Mouse (Mus musculus) brown adipose tissue, adult 24 weeks (tissue): ENCODE results near the gene Slc8b1. TPM values are rescaled to one million over a fixed set of nuclear protein-coding genes. Genes with fewer than 3 reads are reported as not detected.
A peak's percentile ranks its signal among the peaks of the same experiment; 100 is the strongest.

Source experiments
- H3K27ac ChIP-seq: fragments of 200-500 bp; replicated peaks from 2 replicates; pipeline ENCODE4 v1.5.1; 2012; ENCODE audit warnings: low read depth, mild to moderate bottlenecking, low read length
- H3K4me1 ChIP-seq: fragments of 200-500 bp; 2 replicates; pipeline ENCODE4 v1.6.1; 2012; ENCODE audit warnings: low read length, mixed read lengths; ENCODE audit not compliant: control insufficient read depth, insufficient read depth, insufficient read length
- H3K4me3 ChIP-seq: fragments of 200-500 bp; 2 replicates; pipeline ENCODE4 v1.5.1; 2012; ENCODE audit warnings: low read depth, mild to moderate bottlenecking, low read length, moderate library complexity; ENCODE audit not compliant: insufficient read depth
- polyA plus RNA-seq: library from polyadenylated mRNA; stranded (reverse); fragments of >200 nt; gene quantifications from 2 replicates; pipeline ENCODE4 v1.2.4, GENCODE M21; 2012; ENCODE audit not compliant: missing spikeins, insufficient read depth, insufficient read length

Gene Slc8b1
- polyA plus RNA-seq: 4.3 and 5.7 TPM in 2 replicates

DNA sequence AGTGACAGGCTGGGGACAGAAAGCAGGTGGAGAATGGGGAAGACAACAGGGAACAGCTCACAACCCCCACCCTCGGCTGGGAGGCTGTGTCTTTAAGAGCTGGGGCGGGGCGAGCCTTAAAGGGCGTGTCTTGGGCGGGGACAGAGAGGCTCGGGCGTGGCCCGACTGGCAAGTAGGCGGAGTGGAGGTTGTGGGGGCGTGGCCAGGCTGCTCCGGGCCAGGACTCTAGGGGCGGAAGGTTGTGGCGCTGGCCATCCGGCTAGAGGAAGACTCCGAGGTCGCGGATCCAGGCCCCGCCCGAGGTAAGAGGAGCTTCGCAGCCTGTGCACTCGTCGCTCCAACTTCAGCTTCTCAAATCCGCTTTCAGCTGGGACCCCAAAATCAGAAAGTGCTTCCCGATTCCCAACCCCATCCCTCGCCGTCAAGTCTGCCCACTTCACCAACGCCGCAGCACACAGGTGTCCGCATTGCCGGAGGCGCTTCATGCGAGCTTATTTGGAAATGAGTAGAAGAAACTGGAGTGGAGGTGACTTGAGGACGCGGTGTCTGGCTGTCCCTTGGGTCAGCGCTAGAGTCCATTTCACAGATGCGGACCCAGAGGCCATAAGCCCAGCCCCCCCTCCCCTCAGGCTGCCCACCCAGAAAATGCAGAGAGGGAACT, at the start of gene Slc8b1:
Gene Slc8b1 (plus strand): TSS at position 187 of the 661 bp plus-strand sequence.
- H3K4me1 ChIP-seq: peaks cover 32% of the 10 kb centered on the region
- H3K4me3 ChIP-seq: peak within 1 kb of the TSS; percentile 79
- H3K27ac ChIP-seq: peak within 1 kb of the TSS; percentile 82

GRCm38 (mm10) chr5:120461902-120462301, 49.1 kb upstream of the Slc8b1 start:
- Histone ChIP-seq H3K27ac (no peak overlapping the region), H3K4me3 (no peak overlapping the region), H3K4me1 (no peaks in the 10 kb centered on the region)

- no peak overlapping the region for H3K27ac ChIP-seq
- H3K4me1 ChIP-seq: no peaks in the 10 kb centered on the region
- no peak overlapping the region for H3K4me3 ChIP-seq
These were observed 46.6 kb upstream of the Slc8b1 start for GRCm38 (mm10) chr5:120464321-120464720.

DNA sequence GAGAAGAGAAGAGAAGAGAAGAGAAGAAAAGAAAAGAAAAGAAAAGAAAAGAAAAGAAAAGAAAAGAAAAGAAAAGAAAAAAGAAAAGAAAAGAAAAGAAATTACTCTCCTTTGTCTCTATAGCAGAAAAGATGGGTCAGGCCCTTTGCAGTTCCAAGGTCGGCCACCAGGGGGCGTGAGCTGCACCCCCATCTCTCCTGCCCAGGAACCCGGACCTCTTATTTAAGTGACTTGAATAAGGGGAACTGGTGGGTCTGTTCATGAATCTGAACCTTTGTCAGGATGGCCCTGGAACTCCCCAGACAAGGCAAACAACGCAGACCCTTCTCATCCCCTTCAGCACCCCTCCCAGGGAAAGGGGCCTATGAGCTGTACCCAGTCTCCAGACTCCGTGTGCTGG, 45.9 kb upstream of the Slc8b1 start:
- Histone ChIP-seq H3K4me1 (no peaks in the 10 kb centered on the region), H3K4me3 (no peak overlapping the region), H3K27ac (no peak overlapping the region)

DNA sequence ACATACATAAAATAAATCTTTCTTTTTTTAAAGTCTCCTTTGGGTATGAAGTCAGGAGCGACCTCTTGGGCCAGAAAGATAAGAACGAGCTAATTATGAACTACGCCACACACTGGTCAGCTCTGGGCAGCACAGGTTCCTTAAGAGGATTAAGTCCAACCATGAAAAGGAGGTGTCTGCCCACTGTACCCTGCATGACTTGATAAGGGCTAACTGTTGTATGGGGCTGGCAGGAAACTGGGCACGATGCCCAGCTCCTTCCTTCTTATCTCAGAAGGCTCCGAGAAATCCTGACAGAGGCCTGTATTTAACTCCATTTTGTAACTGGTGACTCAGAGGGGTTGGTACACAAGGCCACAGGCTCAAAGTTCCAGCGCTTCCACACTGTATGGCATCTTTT, 45.1 kb upstream of the Slc8b1 start:
- H3K27ac ChIP-seq: no peak overlapping the region
- no peaks in the 10 kb centered on the region for H3K4me1 ChIP-seq
- H3K4me3 ChIP-seq: no peak overlapping the region

- Histone ChIP-seq H3K4me3 (peak overlapping the region; percentile 57), H3K27ac (no peak overlapping the region)
These were observed 43.9 kb upstream of the Slc8b1 start for GRCm38 (mm10) chr5:120467026-120467425.

GRCm38 (mm10) chr5:120468336-120468735, 42.6 kb upstream of the Slc8b1 start:
- Histone ChIP-seq H3K27ac (no peak overlapping the region), H3K4me3 (no peak overlapping the region), H3K4me1 (no peaks in the 10 kb centered on the region)

More at GRCm38 (mm10) chr5:120467026-120467425, 43.9 kb upstream of the Slc8b1 start:
- H3K4me1 ChIP-seq: no peaks in the 10 kb centered on the region

DNA sequence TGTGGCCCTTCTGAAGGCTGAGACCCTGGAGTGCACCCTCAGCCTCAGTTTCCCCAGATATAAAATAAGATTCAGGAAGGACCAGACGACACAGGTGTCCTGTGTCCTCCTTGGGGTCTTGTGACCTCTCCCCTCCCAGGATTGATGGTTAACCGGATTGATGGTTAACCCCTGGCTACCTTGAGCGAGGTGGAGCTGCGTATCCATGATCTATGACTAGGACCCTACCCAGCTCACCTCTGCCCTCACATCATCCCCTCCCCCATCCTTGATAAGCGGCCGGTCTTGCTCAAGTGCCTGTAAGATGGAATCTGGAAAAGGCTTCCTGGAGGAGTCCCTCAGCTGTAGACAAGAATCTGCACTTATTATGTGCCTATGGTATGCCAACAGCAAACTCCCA, 42.1 kb upstream of the Slc8b1 start:
- Histone ChIP-seq H3K27ac (no peak overlapping the region), H3K4me3 (no peak overlapping the region), H3K4me1 (no peaks in the 10 kb centered on the region)

DNA sequence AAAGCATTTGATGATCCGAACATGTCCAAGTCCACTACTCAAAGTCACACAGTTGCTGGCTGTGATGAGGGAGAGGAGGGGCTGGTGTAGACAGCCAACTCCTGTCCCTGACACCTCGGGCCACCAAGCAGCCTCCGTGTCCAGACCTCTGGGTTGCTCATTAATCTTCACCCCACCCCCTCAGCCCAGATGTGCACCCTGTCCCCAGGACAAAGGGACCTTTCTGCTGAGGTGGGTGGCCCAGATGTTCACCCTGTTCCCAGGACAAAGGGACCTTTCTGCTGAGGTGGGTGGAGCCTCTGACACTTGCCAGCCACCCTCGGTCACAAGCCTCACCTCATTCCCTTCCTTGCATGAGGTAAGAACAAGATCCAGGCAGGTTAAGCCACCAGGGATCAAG, 39.4 kb upstream of the Slc8b1 start:
- Histone ChIP-seq H3K27ac (no peak overlapping the region), H3K4me3 (no peak overlapping the region), H3K4me1 (no peaks in the 10 kb centered on the region)

DNA sequence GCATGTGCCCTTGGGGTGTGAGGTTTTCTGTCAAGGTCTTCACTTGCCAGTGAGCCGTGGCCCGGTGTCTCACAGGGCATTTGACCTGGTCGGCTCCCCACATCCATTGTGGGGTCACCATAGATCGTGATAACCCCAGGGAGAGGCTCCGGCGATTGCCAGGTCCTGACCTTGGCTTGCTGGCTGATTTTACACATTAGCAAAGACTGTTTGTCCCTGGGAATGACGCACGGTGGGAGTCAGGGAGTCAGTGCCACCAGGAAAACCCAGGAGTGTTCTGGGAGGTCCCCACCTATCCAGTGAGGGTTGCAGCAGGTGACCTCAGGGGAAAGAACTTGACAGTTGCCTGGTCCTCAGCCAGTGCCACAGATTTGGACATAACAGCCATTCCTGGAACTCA, 38.2 kb upstream of the Slc8b1 start, which contains the start of gene Sdsl:
Gene Sdsl (minus strand): TSS at position 41 of the 400 bp plus-strand sequence.
- Histone ChIP-seq H3K27ac (no peak within 1 kb of the TSS), H3K4me1 (no peaks in the 10 kb centered on the region), H3K4me3 (no peak within 1 kb of the TSS)

- H3K4me3 ChIP-seq: no peak overlapping the region
- H3K27ac ChIP-seq: no peak overlapping the region
- no peaks in the 10 kb centered on the region for H3K4me1 ChIP-seq
These were observed 37.6 kb upstream of the Slc8b1 start for GRCm38 (mm10) chr5:120473361-120473760.

DNA sequence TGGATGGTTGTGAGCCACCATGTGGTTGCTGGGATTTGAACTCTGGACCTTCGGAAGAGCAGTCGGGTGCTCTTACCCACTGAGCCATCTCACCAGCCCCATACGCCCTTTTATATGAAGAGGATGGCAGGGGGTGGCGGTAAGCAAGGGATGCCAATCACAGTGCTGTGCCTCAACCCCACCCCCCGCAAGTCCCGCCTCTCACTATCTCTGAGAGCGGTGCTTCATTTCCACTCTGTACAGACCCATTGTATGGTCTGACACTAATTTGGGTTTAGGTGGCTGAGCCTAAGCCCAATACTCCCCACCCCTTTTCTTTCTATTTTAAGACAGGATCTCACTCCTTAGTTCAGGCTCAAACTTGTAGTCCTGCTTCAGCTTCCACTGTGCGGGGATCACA, 35.1 kb upstream of the Slc8b1 start:
- Histone ChIP-seq H3K27ac (no peak overlapping the region), H3K4me3 (no peak overlapping the region), H3K4me1 (no peaks in the 10 kb centered on the region)

DNA sequence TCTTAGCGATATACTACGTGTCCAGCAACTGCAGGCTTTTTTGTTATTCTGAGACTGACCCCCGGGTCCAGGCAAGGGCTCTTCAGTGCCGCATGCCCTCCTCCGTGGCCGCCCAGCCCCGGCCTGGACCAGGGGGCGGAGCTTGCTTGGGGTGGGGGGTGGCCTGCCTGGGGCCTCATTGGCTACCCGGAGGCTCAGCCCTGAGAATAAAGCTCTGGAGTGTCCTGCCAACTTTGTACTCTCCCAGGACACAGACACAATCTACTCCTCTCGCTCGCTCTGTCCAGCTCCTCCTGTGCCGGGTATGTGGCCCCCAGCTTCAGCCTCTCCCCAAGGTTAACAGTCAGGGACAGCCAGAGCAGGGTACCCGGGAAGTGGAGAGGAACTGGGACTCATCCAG, 34.7 kb upstream of the Slc8b1 start, which contains the start of gene Sds:
Gene Sds (plus strand): TSS at position 231 of the 400 bp plus-strand sequence.
- H3K27ac ChIP-seq: no peak within 1 kb of the TSS
- no peaks in the 10 kb centered on the region for H3K4me1 ChIP-seq
- no peak within 1 kb of the TSS for H3K4me3 ChIP-seq

- H3K4me3 ChIP-seq: no peak overlapping the region
- H3K4me1 ChIP-seq: no peaks in the 10 kb centered on the region
- no peak overlapping the region for H3K27ac ChIP-seq
These were observed 33.0 kb upstream of the Slc8b1 start for GRCm38 (mm10) chr5:120477993-120478392.

DNA sequence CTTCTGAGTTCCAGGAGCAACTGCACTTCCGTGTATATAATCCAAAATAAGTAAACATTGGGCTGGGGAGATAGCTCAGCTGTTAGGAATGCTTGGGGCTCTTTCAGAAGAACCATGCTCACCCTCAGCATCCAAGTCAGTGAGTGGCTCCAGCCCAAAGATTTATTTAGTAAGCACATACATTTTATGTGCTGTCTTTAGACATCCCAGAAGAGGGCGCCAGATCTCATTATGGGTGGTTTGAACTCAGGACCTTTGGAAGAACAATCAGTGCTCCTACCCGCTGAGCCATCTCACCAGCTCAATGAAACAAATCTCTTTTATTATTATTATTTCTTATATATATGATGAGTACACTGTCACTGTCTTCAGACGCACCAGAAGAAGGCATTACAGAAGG, 31.4 kb upstream of the Slc8b1 start:
- Histone ChIP-seq H3K4me1 (no peaks in the 10 kb centered on the region), H3K4me3 (no peak overlapping the region)

DNA sequence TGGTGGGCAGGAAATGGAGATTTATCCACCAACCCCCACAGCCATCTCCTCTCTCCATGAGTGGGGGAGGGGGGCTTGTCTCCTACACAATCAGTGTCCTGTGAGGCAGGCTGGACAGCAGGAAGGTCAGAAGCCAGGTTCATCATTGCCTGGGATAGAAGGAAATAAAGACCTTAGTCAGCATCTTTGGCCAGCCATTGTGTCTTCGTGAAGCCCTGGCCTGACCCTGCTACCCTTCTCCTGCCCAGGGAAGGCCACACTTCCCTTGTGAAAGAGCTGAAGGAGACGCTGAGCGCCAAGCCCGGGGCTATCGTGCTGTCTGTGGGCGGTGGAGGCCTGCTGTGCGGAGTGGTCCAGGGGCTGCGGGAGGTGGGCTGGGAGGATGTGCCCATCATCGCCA, 29.8 kb upstream of the Slc8b1 start:
- Histone ChIP-seq H3K27ac (no peak overlapping the region), H3K4me1 (no peaks in the 10 kb centered on the region), H3K4me3 (no peak overlapping the region)

More for the DNA sequence above, 31.4 kb upstream of the Slc8b1 start:
- no peak overlapping the region for H3K27ac ChIP-seq
